Mouse (Mus musculus): ENCODE results near the gene Wdr3. TPM values are rescaled to one million over a fixed set of nuclear protein-coding genes. Genes with fewer than 3 reads are reported as not detected.
A peak's percentile ranks its signal among the peaks of the same experiment; 100 is the strongest.

The Wdr3 gene
- total and polyA plus RNA-seq, 2 experiments from 2014 or later, result 13.8 to 20.6 TPM

DNA sequence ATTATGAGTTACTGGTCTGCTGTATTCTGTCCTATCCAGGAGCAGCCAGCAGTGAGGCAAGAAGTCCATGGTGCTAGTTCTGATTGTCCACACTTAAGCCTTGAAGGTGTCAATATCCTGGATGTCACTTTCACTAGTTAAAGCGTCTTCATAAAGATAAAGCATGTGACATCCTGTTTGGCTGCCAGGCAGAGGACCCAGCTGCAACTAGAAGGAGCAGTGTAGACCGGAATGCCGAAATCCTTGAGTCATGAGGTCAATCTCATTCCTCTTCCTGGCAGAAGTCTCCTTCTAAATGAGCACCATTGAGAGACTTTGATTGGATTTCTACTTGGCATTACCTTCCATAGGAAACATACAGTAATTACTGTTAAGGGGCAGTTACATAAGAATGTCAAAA lies 18.3 kb upstream of the Wdr3 start:
- no peak for TF ChIP-seq CTCF (IDR thresholded peaks at IDR 0.05)
- no peak for DNase-seq (ENCODE audit: low spot score)
- no peak for ATAC-seq (ENCODE audit: low FRiP score)
- H3K27ac ChIP-seq (ENCODE audit: low read depth, low read length), result no peak overlapping the region
- H3K4me3 ChIP-seq (ENCODE audit: low read depth, low read length), result no peak overlapping the region
- no peaks in the 10 kb centered on the region for H3K4me1 ChIP-seq (ENCODE audit: insufficient read depth, low read length)
- H3K9ac ChIP-seq (replicated peaks; ENCODE audit: low read length, poor library complexity, severe bottlenecking), result no peak overlapping the region
- H3K27me3 ChIP-seq (ENCODE audit: insufficient read depth, low read length), result no peaks in the 10 kb centered on the region
- H3K36me3 ChIP-seq (ENCODE audit: insufficient read depth, low read length), result peaks cover 60% of the 10 kb centered on the region
- no peak overlapping the region for H3K4me2 ChIP-seq (ENCODE audit: low read depth, low read length, poor library complexity, severe bottlenecking)
- 91% methylated on average over 3 of the region's 3 CpGs for WGBS
- H3K9me3 ChIP-seq (ENCODE audit: low read length), result no peaks in the 10 kb centered on the region

- no peaks in the 10 kb centered on the region for H3K4me1 ChIP-seq (ENCODE audit: insufficient read depth, low read length)
- TF ChIP-seq CTCF (IDR thresholded peaks at IDR 0.05), result no peak
- no peaks in the 10 kb centered on the region for H3K27me3 ChIP-seq (ENCODE audit: insufficient read depth, low read length)
- 91% methylated on average over 2 of the region's 2 CpGs for WGBS
- DNase-seq (ENCODE audit: low spot score), result no peak
- no peak overlapping the region for H3K4me2 ChIP-seq (ENCODE audit: low read depth, low read length, poor library complexity, severe bottlenecking)
- peaks cover 65% of the 10 kb centered on the region for H3K36me3 ChIP-seq (ENCODE audit: insufficient read depth, low read length)
- no peak overlapping the region for H3K4me3 ChIP-seq (ENCODE audit: low read depth, low read length)
- H3K9ac ChIP-seq (replicated peaks; ENCODE audit: low read length, poor library complexity, severe bottlenecking), result no peak overlapping the region
- no peak for ATAC-seq (ENCODE audit: low FRiP score)
- no peaks in the 10 kb centered on the region for H3K9me3 ChIP-seq (ENCODE audit: low read length)
- no peak overlapping the region for H3K27ac ChIP-seq (ENCODE audit: low read depth, low read length)
These were observed 13.8 kb upstream of the Wdr3 start for GRCm38 (mm10) chr3:100176031-100176430.

- Histone ChIP-seq H3K4me3 (ENCODE audit: low read depth, low read length) (no peak overlapping the region), H3K27ac (ENCODE audit: low read depth, low read length) (no peak overlapping the region), H3K27me3 (ENCODE audit: insufficient read depth, low read length) (no peaks in the 10 kb centered on the region), H3K4me2 (ENCODE audit: low read depth, low read length, poor library complexity, severe bottlenecking) (no peak overlapping the region), H3K9me3 (ENCODE audit: low read length) (no peaks in the 10 kb centered on the region), H3K9ac (replicated peaks; ENCODE audit: low read length, poor library complexity, severe bottlenecking) (no peak overlapping the region), H3K36me3 (ENCODE audit: insufficient read depth, low read length) (no peaks in the 10 kb centered on the region; the same call in none of the 2 replicates), H3K4me1 (ENCODE audit: insufficient read depth, low read length) (peaks cover 4% of the 10 kb centered on the region)
- no peak for ATAC-seq (ENCODE audit: low FRiP score)
- no peak for TF ChIP-seq CTCF (IDR thresholded peaks at IDR 0.05)
- no peak for DNase-seq (ENCODE audit: low spot score)
These were observed 2.8 kb upstream of the Wdr3 start for GRCm38 (mm10) chr3:100164991-100165390.

DNA sequence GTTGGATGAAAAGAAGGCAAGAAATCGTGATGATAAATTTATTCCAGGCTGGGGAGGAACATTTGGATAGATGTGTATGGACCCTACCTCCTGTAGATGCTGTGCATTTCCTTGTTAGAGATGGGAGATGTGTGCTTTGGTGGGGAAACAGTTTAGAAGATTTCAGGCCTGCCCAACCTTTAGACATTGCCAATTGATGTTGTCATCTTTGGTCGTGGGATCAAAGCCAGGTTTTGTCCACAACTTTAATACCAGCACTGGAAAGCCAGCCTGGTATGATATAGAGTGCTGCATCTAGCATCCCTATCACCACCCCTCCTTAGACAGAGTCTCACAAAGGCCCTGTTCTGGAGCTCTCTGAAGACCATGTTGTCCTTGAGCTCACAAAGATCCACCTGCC lies 1.3 kb upstream of the Wdr3 start:
- Histone ChIP-seq H3K4me1 (ENCODE audit: insufficient read depth, low read length) (peaks cover 4% of the 10 kb centered on the region), H3K9ac (replicated peaks; ENCODE audit: low read length, poor library complexity, severe bottlenecking) (no peak overlapping the region), H3K9me3 (ENCODE audit: low read length) (no peaks in the 10 kb centered on the region), H3K27me3 (ENCODE audit: insufficient read depth, low read length) (no peaks in the 10 kb centered on the region), H3K36me3 (ENCODE audit: insufficient read depth, low read length) (peaks cover 10% of the 10 kb centered on the region), H3K27ac (ENCODE audit: low read depth, low read length) (no peak overlapping the region), H3K4me3 (ENCODE audit: low read depth, low read length) (no peak overlapping the region), H3K4me2 (ENCODE audit: low read depth, low read length, poor library complexity, severe bottlenecking) (0 out of 2 replicates have a peak overlapping the region, but pooled peaks have one; percentile 80)
- no peak for TF ChIP-seq CTCF (IDR thresholded peaks at IDR 0.05)
- WGBS, result 78% methylated on average over 2 of the region's 2 CpGs
- ATAC-seq (ENCODE audit: low FRiP score) (no peak), DNase-seq (ENCODE audit: low spot score) (no peak)

DNA sequence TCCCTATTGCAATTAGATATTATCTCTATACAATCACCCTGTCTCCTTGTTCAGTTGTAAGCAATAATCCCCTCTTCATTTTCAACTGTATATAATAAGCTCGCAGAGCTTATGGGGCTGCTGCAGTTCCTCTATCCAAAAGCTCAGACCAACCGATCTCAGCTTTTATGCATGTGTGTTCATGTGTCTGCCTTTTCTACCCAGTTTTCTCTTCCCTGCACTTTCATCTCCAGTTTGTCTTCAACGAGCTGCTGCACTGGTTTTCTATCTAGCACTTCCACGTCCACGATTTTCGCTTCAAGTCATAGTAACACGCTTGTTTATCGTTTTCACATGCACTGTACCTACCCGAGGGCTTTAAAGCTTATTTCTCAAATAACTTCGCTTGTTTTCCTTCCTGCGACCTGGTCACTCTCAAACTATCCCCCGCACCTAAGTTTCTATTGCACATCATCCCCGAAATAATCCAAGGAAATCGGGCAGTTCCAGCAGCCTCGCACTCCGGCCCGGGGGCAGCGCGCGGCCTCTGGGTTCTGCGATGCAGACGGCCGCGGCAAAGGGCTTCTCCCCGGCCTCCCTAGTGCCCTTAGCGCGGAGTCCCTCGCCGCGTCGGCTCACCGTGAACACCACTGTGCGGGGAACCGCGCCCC lies 417 bp downstream of the Wdr3 start:
- H3K9me3 ChIP-seq (ENCODE audit: low read length), result no peaks in the 10 kb centered on the region
- DNase-seq (ENCODE audit: low spot score) (peak; percentile 3), ATAC-seq (ENCODE audit: low FRiP score) (no peak; the same call in 1 of the 2 replicates)
- H3K4me2 ChIP-seq (ENCODE audit: low read depth, low read length, poor library complexity, severe bottlenecking), result peak overlapping the region; percentile 80
- TF ChIP-seq CTCF (IDR thresholded peaks at IDR 0.05), result no peak
- H3K36me3 ChIP-seq (ENCODE audit: insufficient read depth, low read length), result peaks cover 18% of the 10 kb centered on the region
- H3K4me3 ChIP-seq (ENCODE audit: low read depth, low read length), result peak overlapping the region; percentile 65
- H3K4me1 ChIP-seq (ENCODE audit: insufficient read depth, low read length), result peaks cover 4% of the 10 kb centered on the region
- H3K27me3 ChIP-seq (ENCODE audit: insufficient read depth, low read length), result no peaks in the 10 kb centered on the region
- no peak overlapping the region for H3K27ac ChIP-seq (ENCODE audit: low read depth, low read length)
- peak overlapping the region; percentile 52 for H3K9ac ChIP-seq (replicated peaks; ENCODE audit: low read length, poor library complexity, severe bottlenecking)
- 1% methylated on average over 35 of the region's 35 CpGs for WGBS

DNA sequence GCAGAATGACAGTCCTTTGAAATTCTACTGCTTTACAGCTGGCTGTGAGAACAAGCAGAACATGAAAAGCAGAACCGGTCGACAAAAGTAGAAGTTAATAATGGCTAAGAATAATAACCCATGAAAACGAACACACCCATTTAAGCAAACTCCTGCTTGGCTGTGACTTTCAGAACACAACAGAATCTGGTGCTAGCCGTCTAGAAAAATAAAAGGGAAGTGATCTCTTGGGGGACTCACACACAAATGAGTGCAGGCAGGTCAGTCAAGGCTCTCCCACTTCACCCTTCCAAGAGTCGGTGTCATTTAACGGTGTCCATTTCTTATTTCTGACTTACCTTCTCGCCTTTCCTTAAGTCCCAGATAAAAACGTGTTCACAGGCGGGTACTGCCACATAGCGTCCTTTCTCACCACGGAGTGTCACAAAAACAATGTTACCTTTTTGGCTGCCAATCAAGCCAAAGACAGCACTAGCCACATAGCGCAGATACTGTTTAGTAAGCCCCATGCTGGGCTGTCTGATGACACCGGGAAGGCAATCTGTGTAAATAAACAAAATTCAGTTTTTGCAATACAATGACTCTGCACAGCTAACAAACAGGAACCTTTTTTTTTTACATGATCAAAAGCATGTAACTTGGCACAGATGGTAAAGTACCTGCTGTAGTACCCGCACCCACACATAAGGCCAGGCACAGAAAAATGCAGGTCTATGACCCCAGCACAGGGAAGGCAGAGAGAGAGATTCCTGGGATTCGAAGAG lies 1.3 kb downstream of the Wdr3 start:
- Histone ChIP-seq H3K4me1 (ENCODE audit: insufficient read depth, low read length) (peaks cover 4% of the 10 kb centered on the region), H3K4me2 (ENCODE audit: low read depth, low read length, poor library complexity, severe bottlenecking) (peak overlapping the region; percentile 80), H3K27me3 (ENCODE audit: insufficient read depth, low read length) (no peaks in the 10 kb centered on the region), H3K9me3 (ENCODE audit: low read length) (no peaks in the 10 kb centered on the region), H3K4me3 (ENCODE audit: low read depth, low read length) (peak overlapping the region; percentile 65; the same call in 1 of the 2 replicates), H3K9ac (replicated peaks; ENCODE audit: low read length, poor library complexity, severe bottlenecking) (peak overlapping the region; percentile 52; the same call in 1 of the 2 replicates), H3K36me3 (ENCODE audit: insufficient read depth, low read length) (peaks cover 27% of the 10 kb centered on the region), H3K27ac (ENCODE audit: low read depth, low read length) (no peak overlapping the region)
- 85% methylated on average over 15 of the region's 15 CpGs for WGBS
- ATAC-seq (ENCODE audit: low FRiP score), result no peak
- no peak for DNase-seq (ENCODE audit: low spot score)
- no peak for TF ChIP-seq CTCF (IDR thresholded peaks at IDR 0.05)
